Mouse (Mus musculus): ENCODE data around the gene Dnm3. TPM values are rescaled to one million over a fixed set of nuclear protein-coding genes. Genes with fewer than 3 reads are reported as not detected.

Gene Dnm3
- total RNA-seq, 4 experiments from 2014 or later: 80.3 to 99.6 (median 83.3) TPM

DNA sequence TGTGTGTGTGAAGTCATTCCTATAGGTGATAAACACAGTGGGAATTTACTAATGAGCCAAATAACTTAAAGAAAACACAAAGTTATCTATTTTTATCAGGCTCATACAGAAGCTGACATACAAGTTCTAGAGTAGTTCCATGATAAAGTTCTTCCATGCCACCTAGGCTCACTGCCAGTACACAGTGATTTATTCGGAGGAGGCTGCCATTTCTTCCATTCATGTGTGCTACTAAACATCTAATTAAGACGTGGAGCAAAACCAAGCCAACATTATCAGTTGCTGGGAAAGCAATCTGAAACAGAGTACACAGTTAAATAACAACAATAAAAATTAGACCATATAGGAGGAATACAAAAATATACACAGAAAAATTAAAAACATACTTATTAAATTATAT, 150.2 kb downstream of the Dnm3 start:
- DNase-seq (ENCODE audit: low spot score in 2 of 2): no peak

DNA sequence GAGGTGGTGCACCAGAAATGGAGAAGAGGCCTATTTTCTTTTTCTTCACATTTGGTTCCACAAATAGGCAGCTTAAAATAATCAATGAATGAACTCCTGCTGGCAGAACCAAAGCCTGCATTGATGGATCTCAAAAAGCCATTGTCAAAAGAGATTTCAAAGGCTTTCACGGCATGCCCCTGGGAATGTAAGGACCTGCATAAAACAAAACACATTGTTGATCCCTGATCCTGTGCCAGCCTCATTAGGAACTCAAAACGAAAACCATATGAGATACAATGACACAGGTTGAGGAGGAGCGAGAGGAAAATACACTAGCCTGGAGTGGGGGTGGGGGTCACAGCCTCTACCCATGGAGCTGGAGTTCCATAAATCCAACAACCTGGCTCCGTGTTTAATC, 153.4 kb downstream of the Dnm3 start:
- no peak for DNase-seq (ENCODE audit: low spot score in 2 of 2)

GRCm38 (mm10) chr1:162323142-162323541, 154.7 kb downstream of the Dnm3 start:
- DNase-seq (ENCODE audit: low spot score in 2 of 2): no peak

DNA sequence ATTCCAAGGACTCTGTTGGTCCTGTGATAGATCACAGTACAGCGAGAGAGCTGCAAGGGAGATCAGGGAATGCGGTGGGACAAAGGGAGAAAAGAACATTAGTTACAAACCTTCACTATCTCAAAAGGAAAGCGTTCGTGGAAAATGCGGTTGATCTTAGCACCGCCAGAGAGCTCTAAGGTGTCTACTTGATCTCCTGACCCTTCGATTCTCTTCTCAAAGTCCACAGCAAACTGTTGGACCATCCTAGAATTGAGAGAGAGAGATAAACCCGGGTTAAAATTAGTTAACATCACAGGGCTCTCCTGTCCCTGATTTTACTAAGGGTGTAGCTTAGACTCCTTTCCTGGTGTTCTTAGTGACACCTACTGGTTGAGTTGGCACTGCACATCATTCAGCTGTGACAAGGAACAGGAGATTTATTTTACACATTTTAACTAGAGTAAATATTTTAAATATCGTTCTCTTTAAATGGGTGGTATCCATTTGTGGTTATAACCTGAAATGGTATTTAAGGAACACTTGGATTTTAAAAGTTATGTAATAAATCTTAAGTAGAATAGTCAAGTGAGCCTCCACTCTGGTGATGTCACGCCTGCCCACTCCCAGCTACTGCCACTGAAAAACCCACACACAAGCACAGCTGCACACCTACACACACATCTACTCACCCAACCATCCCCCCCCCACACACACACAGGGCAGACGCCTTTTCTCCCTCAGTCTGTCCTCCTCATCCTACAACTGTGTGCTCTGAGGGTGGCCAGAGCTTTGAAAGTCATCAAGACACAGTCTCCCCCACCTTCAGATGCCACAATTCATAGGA, 164.2 kb downstream of the Dnm3 start:
- DNase-seq (ENCODE audit: low spot score in 2 of 2): peak in 1 of 2 experiments; percentile 40

DNA sequence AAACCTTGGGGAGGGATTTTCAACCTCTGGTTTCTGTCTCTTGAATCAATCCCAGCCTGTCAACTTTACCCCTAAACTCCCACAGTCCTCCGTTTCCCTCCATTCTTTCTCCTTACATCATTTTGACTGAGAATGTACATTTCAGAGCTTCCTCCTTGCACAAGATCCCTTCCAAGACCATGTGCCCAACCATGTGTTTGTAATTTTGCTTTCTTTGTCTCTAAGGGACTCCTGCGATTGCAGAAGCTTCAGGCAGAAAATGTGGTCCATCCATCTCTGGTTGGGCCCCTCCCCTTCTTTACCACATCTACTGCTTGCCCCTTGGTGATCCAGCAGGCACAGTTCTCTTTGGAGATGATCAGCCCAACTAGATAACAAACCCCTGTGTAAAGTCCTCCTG, 165.2 kb downstream of the Dnm3 start:
- DNase-seq (ENCODE audit: low spot score in 2 of 2): no peak

DNA sequence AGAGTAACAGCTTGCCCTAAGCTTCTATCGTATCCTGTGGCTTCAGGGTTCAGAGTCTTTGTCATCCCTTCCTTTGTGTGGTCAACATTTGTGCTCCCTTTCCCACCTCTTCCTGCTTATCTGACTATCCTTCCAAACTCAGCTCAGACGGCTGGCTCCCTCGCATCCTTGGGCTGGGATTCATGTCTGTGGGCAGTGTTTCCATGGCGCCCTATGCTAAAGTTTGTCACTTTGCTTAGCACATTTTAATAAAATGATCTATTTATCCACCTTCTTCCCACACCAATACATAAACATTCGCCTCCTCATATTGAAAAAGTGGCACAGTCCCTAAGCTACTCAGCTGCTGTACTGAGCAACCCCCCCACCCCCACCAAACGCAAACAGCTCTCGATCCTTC, 165.7 kb downstream of the Dnm3 start:
- no peak for DNase-seq (ENCODE audit: low spot score in 2 of 2)

DNA sequence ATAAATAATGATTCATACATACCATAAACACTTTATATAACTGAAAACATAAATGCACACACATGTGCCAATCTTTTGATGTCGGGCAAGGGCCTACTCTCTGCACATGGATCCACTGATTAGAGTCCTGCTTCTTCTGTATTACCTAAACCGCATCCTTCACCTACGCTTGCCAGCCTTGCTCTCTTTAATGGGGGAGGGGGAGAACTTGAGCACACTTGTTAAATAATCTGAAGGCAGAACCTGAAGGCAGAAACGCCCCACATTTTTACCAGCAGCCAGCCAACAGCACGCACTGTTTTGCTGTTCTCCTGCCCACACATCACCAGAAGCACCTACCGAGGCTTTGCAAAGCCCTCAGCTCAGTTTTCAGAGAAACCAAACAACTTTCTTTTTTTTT, 172.6 kb downstream of the Dnm3 start:
- peak in 1 of 2 experiments; percentile 36 for DNase-seq (ENCODE audit: low spot score in 2 of 2)

DNA sequence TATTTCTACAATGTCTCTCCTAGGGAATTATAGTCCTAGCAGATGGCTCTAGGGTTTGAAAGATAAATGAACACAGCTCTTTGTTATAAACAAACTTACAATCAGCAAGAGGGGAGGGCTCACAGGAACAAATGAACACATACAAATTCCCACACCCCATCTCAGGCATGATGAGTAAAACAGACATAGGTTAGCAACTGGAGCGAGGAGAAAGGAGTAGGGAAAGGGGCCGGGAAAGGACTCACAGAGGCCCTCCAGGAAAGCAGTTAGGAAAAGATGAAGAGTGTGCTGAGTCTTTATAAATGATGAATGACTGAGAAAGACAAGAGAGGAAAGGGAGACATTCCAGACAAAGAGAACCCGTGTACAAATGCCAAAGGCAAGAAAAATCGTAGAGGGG, 175.4 kb downstream of the Dnm3 start:
- no peak for DNase-seq (ENCODE audit: low spot score in 2 of 2)

DNA sequence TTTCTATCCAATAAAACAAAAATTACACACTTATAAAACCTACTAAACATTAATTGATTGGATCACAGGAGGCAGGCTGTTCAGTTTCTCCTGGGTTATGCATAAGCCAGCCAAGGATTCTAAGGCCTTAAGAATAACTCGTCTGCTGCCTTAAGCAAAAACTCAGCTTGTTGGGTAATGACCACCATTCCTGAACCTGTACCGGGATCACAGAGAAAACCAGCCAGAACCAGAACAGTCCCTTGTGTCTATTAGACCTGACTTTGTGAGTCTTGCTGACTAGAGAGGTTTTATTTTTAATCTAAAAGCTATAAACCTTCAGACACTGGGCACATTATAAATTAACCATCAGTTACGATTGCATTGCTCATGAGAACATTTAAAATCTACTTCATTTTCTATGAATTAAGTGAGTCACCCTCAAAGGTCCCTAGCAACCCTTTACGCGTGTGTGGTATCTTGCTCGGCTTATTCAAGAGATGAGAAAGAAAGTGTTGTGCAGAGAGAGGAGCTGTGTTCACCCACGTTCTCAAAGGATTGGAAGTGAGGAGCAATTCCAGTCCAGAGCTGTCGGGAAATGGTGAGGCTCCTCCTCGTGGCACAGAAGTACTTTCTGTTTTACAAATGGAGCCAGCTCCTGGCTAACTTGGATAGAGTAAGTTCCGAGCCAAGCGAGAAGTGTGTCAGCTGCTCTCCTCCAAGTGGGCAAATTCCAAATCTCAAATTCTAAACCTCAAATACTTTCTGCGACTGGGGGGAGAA, 178.1 kb downstream of the Dnm3 start:
- no peak for DNase-seq (ENCODE audit: low spot score in 2 of 2)

GRCm38 (mm10) chr1:162298527-162298926, 179.3 kb downstream of the Dnm3 start:
- no peak for DNase-seq (ENCODE audit: low spot score in 2 of 2)

DNA sequence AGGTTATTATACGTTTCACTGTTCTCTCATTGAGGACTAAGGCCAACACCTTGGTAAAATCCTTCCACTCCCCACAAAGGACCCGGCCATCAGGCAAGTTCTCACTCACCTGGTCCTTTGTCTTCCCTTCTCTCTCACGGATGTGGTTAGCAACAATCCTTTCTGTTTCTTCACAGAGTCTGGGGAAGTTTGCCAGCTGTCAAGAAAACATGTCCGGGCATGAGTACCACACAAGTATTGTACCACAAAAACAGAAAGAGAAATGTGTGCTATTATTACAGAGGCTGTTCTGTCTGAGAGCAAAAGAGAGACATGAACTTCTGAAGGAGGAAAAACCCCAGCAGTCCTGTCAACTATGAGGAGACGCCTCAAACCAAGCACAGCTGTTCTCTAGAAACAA, 182.4 kb downstream of the Dnm3 start:
- no peak for DNase-seq (ENCODE audit: low spot score in 2 of 2)

DNA sequence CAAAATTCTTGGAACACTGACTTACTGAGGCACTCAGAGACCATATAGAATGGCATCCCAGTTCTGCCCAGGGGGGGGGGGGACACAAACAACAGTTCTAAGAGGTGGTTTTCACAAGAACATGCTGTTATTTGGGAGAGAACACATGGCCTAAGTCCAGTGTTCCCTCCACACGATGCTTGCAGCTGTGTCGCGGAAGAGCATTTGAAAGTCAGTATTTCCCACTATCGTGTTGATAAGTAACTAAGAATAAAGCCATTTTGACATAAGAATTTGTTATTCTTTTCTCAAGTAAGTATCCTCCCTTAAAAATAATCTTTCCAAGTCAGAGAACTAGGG, 183.3 kb downstream of the Dnm3 start:
- no peak for DNase-seq (ENCODE audit: low spot score in 2 of 2)

DNA sequence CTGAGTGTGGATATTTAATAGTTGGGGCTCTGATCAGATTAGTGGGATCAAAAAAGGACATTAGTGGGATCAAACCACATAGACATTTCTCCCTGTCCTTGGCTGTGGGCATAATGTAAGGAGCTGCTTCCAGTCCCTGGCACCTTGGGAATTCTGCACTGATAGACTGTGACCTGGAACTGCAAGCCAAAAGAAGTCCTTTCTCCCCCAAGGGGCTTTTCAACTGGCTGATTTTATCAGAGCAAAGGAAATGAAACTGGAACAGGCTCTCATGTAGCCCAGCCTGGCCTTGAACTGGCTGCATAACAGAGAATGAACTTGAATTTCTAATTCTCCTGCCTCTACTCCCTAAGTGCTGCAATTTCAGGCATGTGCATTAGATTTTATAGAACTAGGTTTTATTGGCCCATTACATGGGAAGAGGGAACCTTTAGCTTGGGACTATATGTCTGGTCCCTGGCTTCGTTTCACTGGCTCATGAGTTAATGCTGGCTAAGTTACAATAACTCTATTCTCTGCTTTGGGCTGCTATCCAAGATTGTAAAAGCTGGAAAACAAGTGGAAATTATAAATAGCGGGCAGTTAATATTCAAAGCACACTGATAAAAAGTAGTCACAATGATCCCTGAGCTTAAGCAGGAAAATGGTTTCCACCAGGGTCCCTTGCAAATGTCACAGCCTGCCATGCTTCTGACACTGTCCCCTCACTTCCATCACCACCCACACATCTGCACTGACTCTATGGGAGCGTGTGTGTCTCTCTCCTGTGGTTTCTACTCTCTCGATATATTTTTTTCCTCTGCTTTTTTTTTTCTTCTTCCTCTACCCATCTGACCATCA, 183.9 kb downstream of the Dnm3 start:
- no peak for DNase-seq (ENCODE audit: low spot score in 2 of 2)

- no peak for DNase-seq (ENCODE audit: low spot score in 2 of 2)
These were observed 190.9 kb downstream of the Dnm3 start for GRCm38 (mm10) chr1:162286910-162287309.

- DNase-seq (ENCODE audit: low spot score in 2 of 2): no peak
These were observed 195.9 kb downstream of the Dnm3 start for GRCm38 (mm10) chr1:162281981-162282381.

DNA sequence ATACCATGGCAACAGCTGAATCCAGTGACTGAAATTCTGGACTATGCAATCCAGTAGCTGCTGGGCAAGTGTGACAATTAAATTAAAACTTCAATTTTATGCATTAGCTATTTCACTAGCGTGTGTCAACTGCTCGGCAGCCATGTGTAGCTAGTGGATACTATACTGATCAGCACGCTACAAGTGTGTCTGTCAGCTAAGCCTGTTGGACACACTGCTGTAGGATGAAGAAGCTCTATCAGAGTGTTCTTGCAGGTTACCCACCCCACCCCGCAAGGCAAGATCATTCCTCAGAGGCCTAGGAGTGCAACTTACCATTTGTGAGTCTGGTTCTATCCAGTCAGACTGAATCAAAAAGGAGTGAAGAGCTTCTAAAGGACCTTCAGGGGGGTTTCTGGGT, 197.8 kb downstream of the Dnm3 start:
- no peak for DNase-seq (ENCODE audit: low spot score in 2 of 2)

- no peak for DNase-seq (ENCODE audit: low spot score in 2 of 2)
These were observed 201.8 kb downstream of the Dnm3 start for GRCm38 (mm10) chr1:162276011-162276410.

DNA sequence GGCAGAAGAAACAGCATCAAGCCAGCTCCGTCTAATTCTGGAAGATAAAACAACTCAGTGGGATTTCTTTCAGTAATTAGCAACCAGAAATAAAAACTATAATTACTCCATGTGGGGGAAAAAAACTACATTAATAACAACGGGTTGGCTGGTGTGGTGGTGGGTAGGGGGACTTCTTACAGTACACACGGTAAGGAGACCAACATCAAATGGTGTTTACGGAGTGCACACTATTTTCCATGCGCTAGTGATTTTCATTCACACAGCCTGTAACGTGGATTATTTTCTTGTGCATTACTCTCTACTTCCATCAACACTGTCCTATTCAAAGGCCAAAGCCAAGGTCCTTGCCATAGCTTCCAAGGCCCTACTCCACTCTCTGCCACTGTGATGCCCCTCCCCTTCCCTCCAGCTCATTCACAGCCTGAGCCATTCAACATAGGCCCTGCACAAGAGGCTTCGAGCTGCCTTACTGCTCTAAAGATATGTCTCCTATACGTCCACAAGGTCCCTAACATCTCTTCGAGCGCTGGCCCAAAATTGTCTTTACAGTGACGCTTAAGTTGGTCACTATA, 203.1 kb downstream of the Dnm3 start:
- no peak for DNase-seq (ENCODE audit: low spot score in 2 of 2)

DNA sequence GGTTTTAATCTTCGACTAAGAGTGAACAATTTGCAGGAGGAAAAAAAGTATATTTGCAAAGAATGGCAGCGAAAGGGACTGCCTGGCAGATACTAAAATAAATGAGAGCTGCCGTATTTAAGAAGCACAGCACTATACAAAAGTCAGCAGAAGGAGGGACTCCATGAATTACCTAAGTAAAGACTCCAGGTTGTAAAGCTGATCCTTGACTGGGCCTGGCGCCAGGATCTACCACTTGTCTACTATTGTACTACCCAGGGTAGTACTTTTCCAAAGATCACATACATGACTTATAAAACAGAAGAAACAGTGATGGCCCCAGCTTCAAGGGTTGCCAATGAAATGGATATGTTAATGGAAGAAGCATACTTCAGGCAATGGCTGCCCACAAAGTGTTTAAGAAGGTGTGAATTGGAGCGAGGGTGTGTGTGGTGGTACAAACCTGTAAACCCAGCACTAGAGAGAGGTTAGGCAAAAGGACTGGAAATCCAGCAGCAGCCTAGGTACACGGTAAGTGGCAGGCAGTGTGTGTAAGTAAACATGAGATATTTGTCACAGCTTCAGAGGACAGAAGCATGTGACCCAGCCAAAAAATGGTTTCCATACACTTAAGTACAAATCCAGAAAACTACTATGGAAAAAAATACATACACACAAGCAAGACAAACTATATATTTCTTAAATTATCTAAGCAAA, 220.8 kb downstream of the Dnm3 start:
- DNase-seq (ENCODE audit: low spot score in 2 of 2): no peak

GRCm38 (mm10) chr1:162254944-162255343, 222.9 kb downstream of the Dnm3 start:
- DNase-seq (ENCODE audit: low spot score in 2 of 2): no peak
